Mouse (Mus musculus): Measurements from ENCODE around the gene Igfn1. TPM values are rescaled to one million over a fixed set of nuclear protein-coding genes. Genes with fewer than 3 reads are reported as not detected.

Igfn1 gene
- not detected in 2 replicates for total RNA-seq (2015)
- not detected in 2 replicates for total RNA-seq (2017)

DNA sequence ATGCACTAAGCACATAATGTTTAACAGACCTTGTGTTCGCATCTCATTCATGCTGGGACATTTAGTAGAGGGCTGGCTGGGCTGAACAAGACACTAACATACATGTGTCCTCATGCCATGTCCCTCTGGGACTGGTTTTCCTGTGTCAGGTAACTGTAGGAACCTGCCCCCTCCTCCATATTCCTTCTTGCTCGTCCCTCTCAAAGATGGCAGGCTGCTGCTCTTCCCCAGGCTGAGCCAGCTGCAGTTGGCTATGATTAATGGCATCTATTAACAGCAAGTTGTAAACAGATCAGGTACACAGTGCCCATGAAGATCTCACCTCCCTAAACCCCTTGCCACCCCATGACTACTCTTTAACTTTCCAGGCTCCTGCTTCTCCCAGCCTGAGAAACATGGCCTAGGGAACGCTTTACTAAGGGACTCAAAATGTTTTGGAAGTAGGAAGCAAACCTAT lies at the start of gene Igfn1:
TSS of gene Igfn1 (minus strand) at position 51 of the 457 bp plus-strand sequence.
- no peak for ATAC-seq (ENCODE audit: poor library complexity, severe bottlenecking)

- ATAC-seq (ENCODE audit: poor library complexity, severe bottlenecking): no peak
These were observed 49.6 kb upstream of the Igfn1 start for GRCm38 (mm10) chr1:136055771-136056170.

- ATAC-seq (ENCODE audit: poor library complexity, severe bottlenecking): no peak
These were observed 46.4 kb upstream of the Igfn1 start, which contains the start of gene Cacna1s for GRCm38 (mm10) chr1:136052547-136052946. TSS of gene Cacna1s (plus strand) at chr1:136052750.

DNA sequence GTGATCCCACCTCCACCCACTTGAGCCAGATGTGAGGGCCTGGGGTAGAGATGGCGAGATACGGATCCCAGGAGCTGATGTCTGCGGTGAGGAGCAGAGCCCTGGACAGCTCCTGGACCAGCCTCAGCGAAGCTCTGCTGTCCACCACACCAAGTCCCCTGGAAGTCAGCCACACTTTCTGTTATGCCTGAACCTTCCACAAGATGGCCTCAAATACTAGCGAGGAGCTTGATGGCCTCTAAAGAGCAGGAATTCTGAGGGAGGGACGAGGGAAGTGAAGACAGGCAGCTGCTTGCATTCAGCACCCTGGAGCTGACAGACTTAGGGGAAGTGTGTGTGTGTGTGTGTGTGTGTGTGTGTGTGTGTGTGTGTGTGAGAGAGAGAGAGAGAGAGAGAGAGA lies 45.3 kb upstream of the Igfn1 start:
- ATAC-seq (ENCODE audit: poor library complexity, severe bottlenecking): peak; percentile 36; the same call in 1 of the 2 replicates

DNA sequence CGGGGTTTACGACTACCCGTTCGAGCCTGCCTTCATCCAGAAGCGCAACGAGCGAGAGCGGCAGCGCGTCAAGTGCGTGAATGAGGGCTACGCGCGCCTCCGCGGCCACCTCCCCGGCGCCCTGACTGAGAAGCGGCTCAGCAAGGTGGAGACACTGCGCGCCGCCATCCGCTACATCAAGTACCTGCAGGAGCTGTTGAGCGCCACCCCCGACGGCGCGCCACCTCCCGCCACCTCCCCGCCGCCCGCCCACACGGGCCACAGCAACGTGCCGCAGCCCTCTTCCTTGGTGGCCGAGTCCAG lies 44.8 kb upstream of the Igfn1 start:
- ATAC-seq (ENCODE audit: poor library complexity, severe bottlenecking): 0 out of 2 replicates have a peak, but pooled peaks have one; percentile 17

GRCm38 (mm10) chr1:136050312-136051012 lies 44.3 kb upstream of the Igfn1 start, which contains the start of gene Ascl5:
TSS of gene Ascl5 (plus strand) at chr1:136050804.
- peak; percentile 27; the same call in 1 of the 2 replicates for ATAC-seq (ENCODE audit: poor library complexity, severe bottlenecking)

DNA sequence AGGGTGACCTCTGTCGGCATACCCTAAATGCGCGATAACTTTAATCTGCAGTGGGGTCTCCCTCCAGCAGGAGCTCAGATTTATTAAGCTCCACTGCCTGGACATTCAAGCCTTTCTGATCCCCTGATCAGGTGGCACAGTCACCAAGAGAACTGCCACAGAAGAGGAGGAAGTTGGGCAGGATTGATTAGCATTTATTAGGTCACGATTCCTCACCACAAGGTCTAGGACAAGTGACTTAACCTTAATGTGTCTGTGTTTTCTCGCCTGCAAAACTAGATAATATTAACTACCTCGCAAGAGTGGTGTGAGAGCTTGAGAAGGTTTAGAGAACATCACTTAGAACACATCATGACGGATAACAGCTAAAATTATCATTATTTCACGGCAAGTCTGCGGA lies 41.8 kb upstream of the Igfn1 start:
- no peak for ATAC-seq (ENCODE audit: poor library complexity, severe bottlenecking)

DNA sequence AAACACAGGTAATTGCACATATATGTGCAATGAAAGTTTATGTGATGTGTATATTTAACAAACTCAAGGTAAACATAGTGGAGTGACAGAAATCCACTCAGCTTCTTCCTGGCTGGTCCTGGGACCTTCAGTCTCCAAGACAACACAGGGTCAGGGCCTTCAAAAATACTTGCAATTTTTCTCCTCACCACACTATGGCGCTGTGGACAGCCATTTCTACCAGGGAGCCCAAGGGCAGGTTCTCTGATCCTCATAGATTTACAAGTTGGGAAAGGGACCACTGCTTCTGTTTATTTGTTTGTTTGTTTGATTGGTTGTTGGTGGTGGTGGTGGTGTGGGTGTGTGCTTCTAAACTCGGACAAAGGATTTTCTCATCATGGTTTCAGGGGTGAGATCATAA lies 41.3 kb upstream of the Igfn1 start:
- ATAC-seq (ENCODE audit: poor library complexity, severe bottlenecking): 0 out of 2 replicates have a peak, but pooled peaks have one; percentile 38

GRCm38 (mm10) chr1:136045774-136046173 lies 39.6 kb upstream of the Igfn1 start:
- ATAC-seq (ENCODE audit: poor library complexity, severe bottlenecking): peak; percentile 74

GRCm38 (mm10) chr1:136040874-136041273 lies 34.7 kb upstream of the Igfn1 start:
- no peak for ATAC-seq (ENCODE audit: poor library complexity, severe bottlenecking)

DNA sequence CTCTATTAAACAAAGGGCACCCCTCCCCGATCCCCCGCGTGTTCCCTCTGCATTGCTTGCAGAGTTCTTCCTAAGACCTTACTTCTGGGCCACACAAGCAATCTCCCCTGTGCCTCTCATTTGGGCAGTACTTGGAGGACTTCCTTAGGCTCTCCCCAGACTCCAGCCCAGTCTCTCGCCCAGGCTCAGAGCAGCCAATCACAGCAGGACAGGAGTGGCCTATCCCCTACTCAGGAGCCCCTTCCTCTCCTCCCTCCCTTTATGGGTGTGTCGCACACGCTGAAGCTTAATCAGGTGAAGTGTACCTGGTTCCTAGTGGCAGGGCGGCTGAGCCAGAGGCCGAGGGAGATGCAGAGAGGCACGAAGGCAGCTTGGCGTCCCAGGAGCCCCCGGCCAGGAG lies 34.3 kb upstream of the Igfn1 start:
- ATAC-seq (ENCODE audit: poor library complexity, severe bottlenecking): no peak

DNA sequence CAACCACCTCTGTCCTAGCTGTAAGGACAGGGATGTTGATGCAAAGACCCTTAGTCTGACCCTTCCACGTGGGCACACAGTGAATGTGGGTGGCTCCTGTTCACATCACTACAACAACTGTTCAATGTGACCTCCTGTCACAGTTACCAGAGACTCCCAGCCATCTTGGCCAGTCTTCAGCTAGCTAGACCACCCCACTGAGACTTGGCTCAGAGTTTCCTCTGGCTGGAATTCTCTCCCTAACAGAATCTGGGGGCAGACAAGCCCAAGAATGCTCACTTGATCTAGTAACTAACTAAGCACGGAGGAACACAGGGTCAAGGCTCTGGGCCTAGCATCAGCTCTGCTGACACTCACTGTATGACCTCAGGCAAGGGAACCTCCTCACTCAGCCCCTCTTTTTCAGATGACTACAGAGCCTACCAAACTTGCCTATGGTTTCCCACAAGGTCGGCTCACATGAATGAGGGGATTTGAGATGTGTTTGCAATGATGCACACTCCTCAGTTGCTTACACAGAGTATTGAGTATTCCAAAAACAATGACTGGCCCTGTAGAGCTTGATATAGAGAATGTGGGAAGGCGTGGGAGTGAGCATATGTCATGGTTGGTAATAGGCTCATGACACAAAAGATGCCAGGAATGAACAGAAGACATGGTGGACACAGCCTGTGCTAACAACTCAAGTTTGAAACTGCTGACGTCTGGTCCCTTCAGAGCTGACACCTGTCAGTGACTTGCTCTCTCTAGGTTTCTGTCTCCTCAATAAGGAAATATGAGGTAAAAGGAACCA lies 32.8 kb upstream of the Igfn1 start:
- ATAC-seq (ENCODE audit: poor library complexity, severe bottlenecking): no peak

- no peak for ATAC-seq (ENCODE audit: poor library complexity, severe bottlenecking)
These were observed 26.8 kb upstream of the Igfn1 start for GRCm38 (mm10) chr1:136032961-136033360.

- no peak for ATAC-seq (ENCODE audit: poor library complexity, severe bottlenecking)
These were observed 25.6 kb upstream of the Igfn1 start for GRCm38 (mm10) chr1:136031697-136032096.

DNA sequence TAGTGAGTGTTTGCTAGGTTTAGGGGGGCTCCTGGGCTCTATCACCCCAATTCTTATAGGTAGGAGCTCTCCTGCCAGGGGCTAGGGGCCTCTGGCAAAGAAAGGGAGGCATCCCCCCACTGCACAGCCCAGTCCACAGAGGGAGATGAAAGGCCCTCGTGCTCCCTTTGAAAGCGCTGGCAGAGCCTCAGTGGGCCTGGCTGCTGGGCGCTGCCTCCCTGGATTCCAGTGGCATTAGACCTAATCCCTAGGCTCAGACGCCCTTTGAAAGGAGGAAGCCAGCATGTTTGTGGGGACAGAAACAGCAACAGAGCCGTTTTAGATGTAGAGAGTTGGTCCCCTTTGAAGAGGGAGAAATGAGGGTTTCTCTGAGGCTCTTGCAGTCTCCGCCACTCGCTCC lies 24.1 kb upstream of the Igfn1 start:
- no peak for ATAC-seq (ENCODE audit: poor library complexity, severe bottlenecking)

GRCm38 (mm10) chr1:136018390-136019189 lies 12.4 kb upstream of the Igfn1 start:
- 0 out of 2 replicates have a peak, but pooled peaks have one; percentile 6 for ATAC-seq (ENCODE audit: poor library complexity, severe bottlenecking)

GRCm38 (mm10) chr1:136017907-136018313 lies 11.8 kb upstream of the Igfn1 start:
- peak; percentile 97 for ATAC-seq (ENCODE audit: poor library complexity, severe bottlenecking)

- ATAC-seq (ENCODE audit: poor library complexity, severe bottlenecking): peak; percentile 4; the same call in 1 of the 2 replicates
These were observed 11.2 kb upstream of the Igfn1 start for GRCm38 (mm10) chr1:136017307-136017706.

DNA sequence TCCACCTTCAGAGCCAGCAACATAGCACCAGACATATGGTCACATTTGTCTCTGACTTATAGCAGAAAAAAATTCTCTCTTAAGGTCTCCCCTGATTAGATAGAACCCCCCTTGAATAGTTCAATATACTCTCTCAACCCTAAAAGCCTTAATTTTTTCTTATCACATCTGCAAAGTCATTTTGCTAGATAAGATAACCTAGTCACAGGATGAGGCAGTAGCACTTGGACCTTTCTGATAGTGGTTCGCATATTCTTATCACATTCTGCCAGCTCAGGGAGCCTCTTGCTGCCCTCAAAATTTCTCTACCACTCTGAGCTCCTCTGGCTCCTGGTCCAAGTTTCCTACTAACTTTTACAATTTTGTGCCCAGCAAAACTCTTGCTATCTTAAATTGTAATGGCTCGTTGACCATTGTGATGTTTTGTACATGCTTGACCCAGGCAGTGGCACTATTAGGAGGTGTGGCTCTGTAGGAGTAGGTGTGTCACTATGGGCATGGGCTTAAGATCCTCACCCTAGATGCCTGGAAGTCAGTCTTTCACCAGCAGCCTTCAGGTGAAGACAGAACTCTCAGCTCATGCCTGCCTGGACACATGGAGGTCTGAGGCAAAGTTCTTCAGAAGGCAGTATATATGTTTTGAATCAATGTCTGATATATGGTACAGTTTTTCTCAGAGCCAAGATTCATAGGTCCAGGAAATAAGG lies 8.8 kb upstream of the Igfn1 start:
- ATAC-seq (ENCODE audit: poor library complexity, severe bottlenecking): no peak

- no peak for ATAC-seq (ENCODE audit: poor library complexity, severe bottlenecking)
These were observed 7.4 kb upstream of the Igfn1 start for GRCm38 (mm10) chr1:136013513-136013912.
